Mouse (Mus musculus) granulocyte monocyte progenitor cell, adult 5-6 weeks (primary cell): ENCODE measurements around the gene Izumo1r. TPM values are rescaled to one million over a fixed set of nuclear protein-coding genes. Genes with fewer than 3 reads are reported as not detected.

Source experiments
- ATAC-seq: replicated peaks from 2 replicates; pipeline ENCODE4 v1.8.0; 2016; ENCODE audit warnings: mild to moderate bottlenecking, moderate TSS enrichment, inconsistent platforms; ENCODE audit not compliant: poor library complexity, severe bottlenecking
- total RNA-seq, 2 experiments: library from RNA; stranded (forward) in 1 of 2; stranded (reverse) in 1 of 2; fragments of 200-712, 200-1000 nt in 1 of 2; fragments of >200 nt in 1 of 2; fragmentation: Nextera tagmentation in 1 of 2; gene quantifications; 2 replicates each; pipeline ENCODE4 v1.2.3; 2014 to 2017

Izumo1r gene
- total RNA-seq, 2 experiments from 2014 or later, result not detected

- no peak for ATAC-seq
Observed at GRCm38 (mm10) chr9:14870802-14871201, 32.9 kb downstream of the Izumo1r start.

GRCm38 (mm10) chr9:14870377-14870776 lies 33.4 kb downstream of the Izumo1r start:
- no peak for ATAC-seq

GRCm38 (mm10) chr9:14868326-14868725 lies 35.4 kb downstream of the Izumo1r start:
- ATAC-seq, result no peak

- ATAC-seq, result peak; percentile 97
Observed at GRCm38 (mm10) chr9:14866957-14867356, 36.8 kb downstream of the Izumo1r start.

GRCm38 (mm10) chr9:14864726-14865125 lies 39.0 kb downstream of the Izumo1r start:
- no peak for ATAC-seq

- no peak for ATAC-seq
Observed at GRCm38 (mm10) chr9:14863126-14863525, 40.6 kb downstream of the Izumo1r start.

- peak; percentile 54 for ATAC-seq
Observed at GRCm38 (mm10) chr9:14859868-14860639, 43.7 kb downstream of the Izumo1r start, which contains the start of gene Gpr83. TSS of gene Gpr83 (plus strand) at chr9:14860210.

GRCm38 (mm10) chr9:14858782-14859181 lies 45.0 kb downstream of the Izumo1r start:
- ATAC-seq, result no peak

- ATAC-seq, result no peak
Observed at GRCm38 (mm10) chr9:14858170-14858706, 45.5 kb downstream of the Izumo1r start.

- no peak for ATAC-seq
Observed at GRCm38 (mm10) chr9:14856922-14857654, 46.7 kb downstream of the Izumo1r start.

GRCm38 (mm10) chr9:14854585-14854984 lies 49.2 kb downstream of the Izumo1r start:
- no peak for ATAC-seq

GRCm38 (mm10) chr9:14848267-14848935 lies 55.3 kb downstream of the Izumo1r start:
- no peak for ATAC-seq

GRCm38 (mm10) chr9:14846428-14846827 lies 57.3 kb downstream of the Izumo1r start:
- 0 out of 2 replicates have a peak, but pooled peaks have one; percentile 31 for ATAC-seq

GRCm38 (mm10) chr9:14843901-14844300 lies 59.8 kb downstream of the Izumo1r start:
- ATAC-seq, result no peak

- ATAC-seq, result no peak
Observed at GRCm38 (mm10) chr9:14843311-14843857, 60.4 kb downstream of the Izumo1r start.

GRCm38 (mm10) chr9:14841878-14842761 lies 61.6 kb downstream of the Izumo1r start:
- ATAC-seq, result peak; percentile 100

GRCm38 (mm10) chr9:14839970-14840369 lies 63.8 kb downstream of the Izumo1r start:
- ATAC-seq, result no peak

- ATAC-seq, result no peak
Observed at GRCm38 (mm10) chr9:14839527-14839926, 64.2 kb downstream of the Izumo1r start.
